Mouse (Mus musculus) myocyte (in vitro differentiated cells): ENCODE results near the gene Serf1.

Experiments used
- MAX ChIP-seq: IDR thresholded peaks from one replicate; pipeline ENCODE4 v1.6.1; 2011; ENCODE audit warnings: low read depth, mild to moderate bottlenecking, control low read depth
- MYOD1 ChIP-seq, 3 experiments: IDR thresholded peaks; one replicate each; pipeline ENCODE4 v1.6.1; 2011; ENCODE audit warnings: control low read depth in 2 of 3, low read depth in 2 of 3, mild to moderate bottlenecking in 2 of 3, moderate library complexity in 1 of 3; ENCODE audit not compliant: insufficient read length in 2 of 3, control insufficient read depth in 1 of 3
- POLR2A ChIP-seq: IDR thresholded peaks from one replicate; pipeline ENCODE4 v1.6.1; 2011; ENCODE audit warnings: low read depth, mild to moderate bottlenecking, control low read depth, moderate library complexity; ENCODE audit not compliant: insufficient read length

GRCm38 (mm10) chr13:100152659-100153058, 44.8 kb downstream of the Serf1 start:
- no peak for TF ChIP-seq POLR2A
- no peak for TF ChIP-seq MYOD1 (IDR thresholded peaks at IDR 0.05; ENCODE audit: control insufficient read depth in 1 of 3, insufficient read length in 2 of 3, low read depth in 2 of 3)
- no peak for TF ChIP-seq MAX
